Mouse (Mus musculus) neutrophil, adult 5-6 weeks (primary cell): ENCODE measurements around the gene Mfap3. TPM values are rescaled to one million over a fixed set of nuclear protein-coding genes. Genes with fewer than 3 reads are reported as not detected.

Source experiments
- ATAC-seq: fragments of 151-379, 151-347 bp; 2 replicates; pipeline ENCODE4 v1.8.0; 2017; ENCODE audit warnings: mild to moderate bottlenecking, moderate TSS enrichment; ENCODE audit not compliant: insufficient number of reproducible peaks, poor library complexity, low FRiP score, severe bottlenecking; ENCODE audit errors: extremely low read depth
- total RNA-seq: library from RNA; stranded (forward); fragments of 200-1000 nt; gene quantifications from 2 replicates; pipeline ENCODE4 v1.2.3, GENCODE M21; 2017

The Mfap3 gene
- total RNA-seq, 1 experiment from 2014 or later: 30.5 TPM

- ATAC-seq: no peak
Observed at GRCm38 (mm10) chr11:57573686-57574274, 55.3 kb downstream of the Mfap3 start.

- ATAC-seq: no peak
Observed at GRCm38 (mm10) chr11:57576871-57577515, 58.5 kb downstream of the Mfap3 start.

GRCm38 (mm10) chr11:57582818-57583635 lies 64.6 kb downstream of the Mfap3 start:
- ATAC-seq: no peak

Other genes starting within 250 kb of the Mfap3 start
- 53.8 and 58.5 TPM in 2 replicates for gene Fam114a2, start within 50 bp of the Mfap3 start, total RNA-seq
- 18.2 and 21.2 TPM in 2 replicates for gene Galnt10, start 126.8 kb downstream of the Mfap3 start, total RNA-seq